Mouse (Mus musculus): ENCODE results near the gene Akap14.

Gene Akap14

GRCm38 (mm10) chrX:37103826-37104225 lies 64.8 kb downstream of the Akap14 start:
- no peak for DNase-seq (ENCODE audit: low spot score)

Measured in retina, embryonic 14.5 days (tissue).